In genomic region chr6:37870245-37871136, GRCm38 (mm10) we compare ENCODE assay signal across 8 mouse cellular contexts. TPM values are rescaled to one million over a fixed set of nuclear protein-coding genes. Genes with fewer than 3 reads are reported as not detected.
DNase-seq lines count a peak whose midpoint lies in the region; ATAC-seq and TF ChIP-seq lines count a peak whose summit lies in the region.

Gene Trim24, plus strand, starts transcription at chr6:37870811.

- H3K27me3 ChIP-seq in hindbrain, postnatal 0 days (ENCODE audit: insufficient read depth, low read length): no peaks in the 10 kb centered on the region

- DNase-seq in ZHBTc4 (ENCODE audit: low read depth, low spot score): peak; percentile 99
- peak; percentile 98 for DNase-seq in gastrocnemius, adult 2 months
- peak; percentile 99 for DNase-seq in hindbrain, postnatal 0 days (ENCODE audit: low spot score)
- DNase-seq in left cerebral cortex, adult 2 months (ENCODE audit: extremely low spot score in 1 of 2, low spot score in 2 of 2): peak; percentile 92 to 96
- DNase-seq in right cerebral cortex, adult 2 months (ENCODE audit: low spot score in 2 of 2): peak; percentile 90 to 92
- DNase-seq in urinary bladder, postnatal 14 days (ENCODE audit: low spot score): peak; percentile 95

- peaks cover 23% of the 10 kb centered on the region for H3K9me3 ChIP-seq in hindbrain, postnatal 0 days (ENCODE audit: low read length)

- H3K9ac ChIP-seq in hindbrain, postnatal 0 days (replicated peaks; ENCODE audit: low read length): peak within 1 kb of the TSS; percentile 98

- peak within 1 kb of the TSS; percentile 97 for H3K27ac ChIP-seq in gastrocnemius, adult 2 months
- H3K27ac ChIP-seq in hindbrain, postnatal 0 days: peak within 1 kb of the TSS; percentile 99
- H3K27ac ChIP-seq in left cerebral cortex, adult 2 months: peak within 1 kb of the TSS; percentile 88

- H3K36me3 ChIP-seq in hindbrain, postnatal 0 days (ENCODE audit: insufficient read depth, low read length): no peaks in the 10 kb centered on the region

- under 1% methylated on average over 76 of the region's 89 CpGs for WGBS in hindbrain, postnatal 0 days

- peak; percentile 93 for ATAC-seq in common myeloid progenitor, adult 5-6 weeks (replicated peaks; ENCODE audit: low read depth, poor library complexity, severe bottlenecking)
- peak; percentile 99 for ATAC-seq in hindbrain, postnatal 0 days
- ATAC-seq in megakaryocyte, adult 5-6 weeks (ENCODE audit: poor library complexity, severe bottlenecking): peak; percentile 92

- intact Hi-C loops in gastrocnemius, adult 2 months (cut with DNase I): loop anchor here (5.0 to 10.0 kb wide), 3 partner anchors 156 to 406 kb away; no protein-coding TSS in a partner anchor
- intact Hi-C loops in left cerebral cortex, adult 2 months (cut with DNase I): loop anchor here (5.0 kb wide), 2 partner anchors 77 to 197 kb away; no protein-coding TSS in a partner anchor

- H3K4me2 ChIP-seq in hindbrain, postnatal 0 days (ENCODE audit: low read depth, low read length): peak within 1 kb of the TSS; percentile 61

- TF ChIP-seq CTCF in gastrocnemius, adult 2 months (IDR thresholded peaks at IDR 0.05): peak; percentile 5; the same call in 1 of the 2 replicates
- no peak for TF ChIP-seq CTCF in hindbrain, postnatal 0 days (IDR thresholded peaks at IDR 0.05; ENCODE audit: low read depth)
- TF ChIP-seq CTCF in left cerebral cortex, adult 2 months (IDR thresholded peaks at IDR 0.05): no peak

- H3K4me3 ChIP-seq in gastrocnemius, adult 2 months: peak within 1 kb of the TSS; percentile 89
- peak within 1 kb of the TSS; percentile 96 for H3K4me3 ChIP-seq in hindbrain, postnatal 0 days (ENCODE audit: low read length)
- H3K4me3 ChIP-seq in left cerebral cortex, adult 2 months: peak within 1 kb of the TSS; percentile 91

- no peaks in the 10 kb centered on the region for H3K4me1 ChIP-seq in hindbrain, postnatal 0 days (ENCODE audit: insufficient read depth, low read length)

RNA-seq across cellular contexts. Expression of gene Trim24, which starts in this region (rescaled TPM):
- 23.7 and 29.2 TPM in 2 replicates for total RNA-seq in common myeloid progenitor, adult 5-6 weeks (2017)
- 10 to 100 TPM; 32.6 to 53.6 TPM for total RNA-seq in gastrocnemius, adult 2 months (2021)
- 40.3 and 48.4 TPM in 2 replicates for total RNA-seq in hindbrain, postnatal 0 days (2014; rRNA removed)
- polyA plus RNA-seq in hindbrain, postnatal 0 days (2015; fragmentation: Nextera tagmentation; extraction: Ambion mirVana): 12.2 and 13.2 TPM in 2 replicates
- 10 to 100 TPM; 32.2 to 32.8 TPM for total RNA-seq in left cerebral cortex, adult 2 months (2021)
- 27.0 and 28.0 TPM in 2 replicates for total RNA-seq in megakaryocyte, adult 5-6 weeks (2015)
- 17.7 and 21.5 TPM in 2 replicates for total RNA-seq in megakaryocyte, adult 5-6 weeks (2017)

Comparison
In these comparisons a context has a peak if more than half of its experiments do, and no peak if none do; other contexts are left out.
1. Peak in every context shown above with its lines: DNase-seq, ATAC-seq, H3K4me3 ChIP-seq and H3K27ac ChIP-seq.